Mouse (Mus musculus) lung, embryonic 14.5 days (tissue): Measurements from ENCODE around the gene Apobr. TPM values are rescaled to one million over a fixed set of nuclear protein-coding genes. Genes with fewer than 3 reads are reported as not detected.
A peak's percentile ranks its signal among the peaks of the same experiment; 100 is the strongest.

Experiments used
- ATAC-seq: fragments of 200-750 bp; cut with Nextera tagmentation; 2 replicates; pipeline ENCODE4 v1.8.0; 2017; ENCODE audit warnings: mild to moderate bottlenecking, moderate TSS enrichment, moderate library complexity; ENCODE audit not compliant: insufficient read depth
- DNase-seq: peaks from one replicate; pipeline ENCODE4 v3.0.0-alpha.2; 2015
- H3K27ac ChIP-seq: fragments of 300-500 bp; sonication (generic); 2 replicates; pipeline ENCODE4 v1.5.1; 2014; ENCODE audit warnings: low read depth, mild to moderate bottlenecking, moderate library complexity
- H3K27me3 ChIP-seq: fragments of 300-500 bp; sonication (generic); 2 replicates; pipeline ENCODE4 v1.6.1; 2014; ENCODE audit warnings: low read length, control low read depth; ENCODE audit not compliant: insufficient read depth
- H3K36me3 ChIP-seq: fragments of 300-500 bp; sonication (generic); 2 replicates; pipeline ENCODE4 v1.6.1; 2014; ENCODE audit warnings: control low read depth; ENCODE audit not compliant: insufficient read depth
- H3K4me1 ChIP-seq: fragments of 300-500 bp; sonication (generic); 2 replicates; pipeline ENCODE4 v1.6.1; 2014; ENCODE audit warnings: antibody characterized with exemption, control low read depth; ENCODE audit not compliant: insufficient read depth
- H3K4me2 ChIP-seq: fragments of 300-500 bp; sonication (generic); 2 replicates; pipeline ENCODE4 v1.6.1; 2014; ENCODE audit warnings: mild to moderate bottlenecking
- H3K4me3 ChIP-seq: fragments of 300-500 bp; sonication (generic); 2 replicates; pipeline ENCODE4 v1.5.1; 2014; ENCODE audit warnings: low read depth, low read length
- H3K9ac ChIP-seq: fragments of 300-500 bp; sonication (generic); 2 replicates; pipeline ENCODE4 v1.6.1; 2014
- H3K9me3 ChIP-seq: fragments of 300-500 bp; sonication (generic); 2 replicates; pipeline ENCODE4 v1.6.1; 2016; ENCODE audit warnings: low read depth, low read length, control low read depth
- CTCF ChIP-seq: IDR thresholded peaks from 2 replicates; pipeline ENCODE4 v1.5.1; 2016; ENCODE audit warnings: antibody characterized with exemption, low read depth
- WGBS: fragments of 180-500 bp; shearing (Covaris S2); extraction: QIAGEN DNeasy Blood & Tissue Kit; methylation state at CpG from one replicate; pipeline ENCODE4 v1.1.7; 2014; 5-methylcytosine and 5-hydroxymethylcytosine counted together
- polyA plus RNA-seq: library from polyadenylated mRNA; unstranded; fragments of >200 nt; fragmentation: Nextera tagmentation; extraction: Ambion mirVana; gene quantifications from 2 replicates; pipeline ENCODE4 v1.2.1, GENCODE M21; 2014

Apobr gene
- polyA plus RNA-seq, 1 experiment from 2014 or later, result 0.54 TPM

GRCm38 (mm10) chr7:126625807-126626600, 41.3 kb downstream of the Apobr start:
- Histone ChIP-seq H3K27me3 (no peaks in the 10 kb centered on the region), H3K4me1 (0 out of 2 replicates have a peak, but pooled peaks cover 6% of the 10 kb centered on the region), H3K9ac (no peak overlapping the region), H3K36me3 (no peaks in the 10 kb centered on the region), H3K4me3 (no peak overlapping the region), H3K27ac (0 out of 2 replicates have a peak overlapping the region, but pooled peaks have one; percentile 42), H3K4me2 (peak overlapping the region; percentile 16; the same call in 1 of the 2 replicates), H3K9me3 (no peaks in the 10 kb centered on the region)
- DNase-seq (no peak), ATAC-seq (no peak)
- WGBS, result 77% methylated on average over 3 of the region's 3 CpGs
- no peak for TF ChIP-seq CTCF

- no peak for DNase-seq
Measured at GRCm38 (mm10) chr7:126628111-126628510, 43.4 kb downstream of the Apobr start.

GRCm38 (mm10) chr7:126629915-126630314, 45.2 kb downstream of the Apobr start:
- WGBS, result 58% methylated on average over 3 of the region's 3 CpGs
- Histone ChIP-seq H3K9ac (no peak overlapping the region), H3K4me1 (0 out of 2 replicates have a peak, but pooled peaks cover 4% of the 10 kb centered on the region), H3K4me3 (no peak overlapping the region), H3K4me2 (no peak overlapping the region), H3K27ac (no peak overlapping the region), H3K27me3 (no peaks in the 10 kb centered on the region), H3K36me3 (no peaks in the 10 kb centered on the region), H3K9me3 (no peaks in the 10 kb centered on the region)
- no peak for DNase-seq
- TF ChIP-seq CTCF, result no peak
- ATAC-seq, result no peak

More at GRCm38 (mm10) chr7:126628111-126628510, 43.4 kb downstream of the Apobr start:
- Histone ChIP-seq H3K27ac (no peak overlapping the region), H3K36me3 (no peaks in the 10 kb centered on the region), H3K9ac (no peak overlapping the region), H3K4me3 (no peak overlapping the region), H3K4me1 (0 out of 2 replicates have a peak, but pooled peaks cover 6% of the 10 kb centered on the region), H3K27me3 (no peaks in the 10 kb centered on the region), H3K4me2 (no peak overlapping the region), H3K9me3 (no peaks in the 10 kb centered on the region)
- TF ChIP-seq CTCF, result no peak
- no peak for ATAC-seq
- WGBS, result 54% methylated on average over 6 of the region's 6 CpGs

DNA sequence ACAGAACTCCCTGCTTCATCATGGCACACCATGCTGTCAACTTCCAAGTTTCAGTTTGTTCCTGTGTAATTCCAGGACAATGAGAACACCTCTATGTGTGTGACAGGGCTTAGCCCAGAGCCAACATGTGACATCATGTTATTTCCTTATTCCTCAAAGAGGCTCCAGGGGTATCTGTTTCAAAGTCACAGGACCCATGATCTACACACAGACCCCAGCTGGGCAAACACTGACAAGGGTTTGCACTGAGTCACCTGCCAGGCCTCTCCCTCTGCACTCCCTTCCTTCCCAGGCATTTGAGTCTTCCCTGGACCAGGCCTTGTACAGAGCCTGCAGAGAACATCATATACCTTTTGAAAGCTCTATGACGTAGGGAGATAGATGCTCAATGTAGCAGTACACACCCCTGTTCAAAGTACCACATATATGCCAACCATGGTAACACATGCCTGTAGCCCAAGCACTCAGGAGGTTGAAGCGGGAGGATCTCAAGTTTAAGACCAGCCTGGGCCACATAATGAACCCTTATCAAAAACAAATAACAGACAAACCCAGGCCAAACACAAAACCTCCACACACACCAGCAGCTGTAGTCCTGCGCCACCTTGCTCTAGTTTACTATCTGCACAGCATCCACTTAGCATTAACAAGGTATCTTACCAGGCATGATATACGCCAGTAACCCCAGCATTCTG, 46.2 kb downstream of the Apobr start, which contains the start of gene Nupr1:
Nupr1 (minus strand) TSS at position 38 of the 695 bp plus-strand sequence.
- no peak; the same call in 1 of the 2 replicates for ATAC-seq
- DNase-seq, result no peak
- no peak for TF ChIP-seq CTCF
- Histone ChIP-seq H3K9ac (no peak within 1 kb of the TSS), H3K9me3 (no peaks in the 10 kb centered on the region), H3K4me1 (no peaks in the 10 kb centered on the region), H3K27me3 (no peaks in the 10 kb centered on the region), H3K4me3 (no peak within 1 kb of the TSS), H3K4me2 (no peak within 1 kb of the TSS), H3K27ac (no peak within 1 kb of the TSS), H3K36me3 (no peaks in the 10 kb centered on the region)
- 87% methylated on average over 4 of the region's 4 CpGs for WGBS

DNA sequence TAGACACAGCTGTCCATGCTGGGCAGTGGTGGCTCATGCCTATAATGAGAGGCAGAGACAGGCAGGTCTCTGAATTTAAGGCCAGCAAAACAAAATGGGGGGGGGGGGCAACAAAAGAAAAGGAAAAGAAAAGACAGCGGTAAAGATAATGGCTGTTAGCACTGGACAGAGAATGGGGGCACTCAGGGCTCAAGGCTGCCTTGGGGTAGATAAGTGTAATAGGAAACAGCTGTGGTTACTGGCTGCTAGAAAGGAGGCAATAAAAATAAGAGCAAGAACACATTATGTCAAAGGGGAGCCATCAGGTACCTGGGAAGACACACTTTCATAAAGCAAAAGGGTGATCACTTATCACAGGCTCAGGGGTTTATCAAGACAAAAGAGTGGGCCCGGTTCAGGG, 47.7 kb downstream of the Apobr start:
- no peak overlapping the region for H3K4me2 ChIP-seq
- H3K9me3 ChIP-seq, result no peaks in the 10 kb centered on the region
- no peak overlapping the region for H3K4me3 ChIP-seq
- WGBS, result 77% methylated on average over 2 of the region's 2 CpGs
- DNase-seq (no peak), ATAC-seq (no peak)
- H3K4me1 ChIP-seq, result no peaks in the 10 kb centered on the region
- H3K27me3 ChIP-seq, result no peaks in the 10 kb centered on the region
- H3K9ac ChIP-seq, result no peak overlapping the region
- H3K36me3 ChIP-seq, result no peaks in the 10 kb centered on the region
- H3K27ac ChIP-seq, result no peak overlapping the region
- TF ChIP-seq CTCF, result no peak

DNA sequence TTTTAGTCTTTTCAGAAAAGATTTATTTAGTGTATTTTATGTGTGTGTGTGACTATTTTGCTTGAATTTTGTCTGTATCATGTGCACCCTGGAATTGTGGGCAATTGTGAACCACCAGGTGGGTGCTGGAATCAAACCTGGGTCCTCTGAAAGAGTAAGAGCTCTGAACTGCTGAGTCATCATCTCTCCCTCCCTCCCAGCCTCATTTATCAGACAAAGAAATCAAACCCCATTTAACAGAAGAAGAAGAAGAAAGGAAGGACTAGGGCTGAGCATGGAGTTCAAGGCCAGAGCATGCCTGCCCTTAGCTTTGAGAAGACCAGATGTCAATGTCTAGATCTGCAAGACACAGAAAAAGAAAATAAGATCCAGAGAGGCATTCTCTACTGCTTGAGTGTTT, 50.6 kb downstream of the Apobr start:
- no peaks in the 10 kb centered on the region for H3K36me3 ChIP-seq
- no peak overlapping the region for H3K4me3 ChIP-seq
- H3K4me1 ChIP-seq, result no peaks in the 10 kb centered on the region
- DNase-seq, result no peak
- no peaks in the 10 kb centered on the region for H3K9me3 ChIP-seq
- ATAC-seq, result no peak
- H3K27me3 ChIP-seq, result no peaks in the 10 kb centered on the region
- H3K4me2 ChIP-seq, result no peak overlapping the region
- no peak overlapping the region for H3K9ac ChIP-seq
- H3K27ac ChIP-seq, result no peak overlapping the region
- no peak for TF ChIP-seq CTCF
